Mouse (Mus musculus): Measurements from ENCODE around the gene Tuba1a. TPM values are rescaled to one million over a fixed set of nuclear protein-coding genes. Genes with fewer than 3 reads are reported as not detected.
"Not testable (repeated sequence)": the region's sequence is repeated elsewhere in the genome, so short reads cannot be mapped to it uniquely, and the experiment has no call there.

The Tuba1a gene
- polyA plus RNA-seq, 1 experiment from 2014 or later, result 9,547 TPM

DNA sequence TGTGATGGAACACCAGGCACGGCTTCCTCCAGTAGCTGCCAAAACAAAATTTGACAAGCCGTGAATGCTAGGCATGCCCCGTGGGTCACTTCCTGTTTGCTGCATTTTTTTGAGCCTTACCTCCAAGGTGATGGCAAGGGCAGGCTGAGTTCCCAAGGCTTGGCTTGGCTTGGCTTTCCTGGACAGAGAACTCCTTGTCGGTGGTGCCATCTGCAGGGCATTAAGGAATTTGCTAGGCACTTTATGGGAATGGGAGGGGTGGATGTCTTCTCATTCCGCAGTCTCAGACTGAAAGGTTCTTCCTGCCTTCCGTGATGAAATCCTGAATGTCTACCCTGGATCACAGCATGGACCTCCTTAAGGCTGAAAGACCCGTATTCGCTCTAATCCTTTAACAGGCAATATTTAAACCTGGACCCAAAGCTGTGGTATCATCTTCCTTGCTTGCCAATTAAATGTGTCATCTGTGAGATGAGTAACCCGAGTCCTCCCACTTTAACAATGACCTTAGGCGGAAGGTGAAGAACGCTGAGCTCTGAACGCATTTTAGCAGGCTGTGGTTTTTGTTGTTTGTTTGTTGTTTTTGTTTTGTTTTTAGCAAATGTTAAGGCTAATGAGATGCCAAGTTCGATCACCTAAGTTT, 24.8 kb downstream of the Tuba1a start:
- Histone ChIP-seq H3K36me3 (peaks cover 8% of the 10 kb centered on the region; the same call in 1 of the 2 replicates), H3K9ac (peak overlapping the region; percentile 18; the same call in 1 of the 2 replicates), H3K4me2 (replicated peaks) (no peak overlapping the region), H3K27me3 (no peaks in the 10 kb centered on the region), H3K9me3 (replicated peaks) (no peaks in the 10 kb centered on the region), H3K4me1 (peaks cover 11% of the 10 kb centered on the region), H3K27ac (0 out of 2 replicates have a peak overlapping the region, but pooled peaks have one; percentile 17), H3K4me3 (no peak overlapping the region)
- WGBS, result 16% methylated on average over 13 of the region's 13 CpGs
- ATAC-seq (ENCODE audit: low FRiP score), result 0 out of 2 replicates have a peak, but pooled peaks have one; percentile 58

DNA sequence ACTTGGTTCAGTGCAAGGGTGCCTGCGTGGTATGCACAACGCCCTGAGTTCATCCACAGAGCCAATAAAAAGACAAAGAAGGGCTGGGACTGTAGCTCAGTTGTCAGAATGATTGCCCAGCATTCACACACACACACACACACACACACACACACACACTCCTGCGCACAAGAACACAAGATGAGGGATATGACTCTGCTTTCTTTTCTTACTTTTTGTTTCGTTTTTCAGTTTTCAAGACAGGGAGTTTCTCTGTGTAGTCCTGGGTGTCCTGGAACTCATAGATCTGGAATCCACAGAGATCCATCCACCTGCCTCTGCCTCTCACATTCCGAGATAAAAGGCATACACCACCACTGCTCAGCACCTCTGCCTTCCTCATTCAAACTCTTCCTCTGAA, 25.9 kb downstream of the Tuba1a start:
- no peak for ATAC-seq (ENCODE audit: low FRiP score)
- peaks cover 7% of the 10 kb centered on the region; the same call in 1 of the 2 replicates for H3K4me1 ChIP-seq
- peaks cover 8% of the 10 kb centered on the region; the same call in 1 of the 2 replicates for H3K36me3 ChIP-seq
- WGBS, result 84% methylated on average over 5 of the region's 5 CpGs
- no peaks in the 10 kb centered on the region for H3K27me3 ChIP-seq
- H3K9me3 ChIP-seq (replicated peaks), result no peaks in the 10 kb centered on the region
- no peak overlapping the region for H3K4me3 ChIP-seq
- no peak overlapping the region for H3K27ac ChIP-seq
- no peak overlapping the region for H3K9ac ChIP-seq
- H3K4me2 ChIP-seq (replicated peaks), result no peak overlapping the region

DNA sequence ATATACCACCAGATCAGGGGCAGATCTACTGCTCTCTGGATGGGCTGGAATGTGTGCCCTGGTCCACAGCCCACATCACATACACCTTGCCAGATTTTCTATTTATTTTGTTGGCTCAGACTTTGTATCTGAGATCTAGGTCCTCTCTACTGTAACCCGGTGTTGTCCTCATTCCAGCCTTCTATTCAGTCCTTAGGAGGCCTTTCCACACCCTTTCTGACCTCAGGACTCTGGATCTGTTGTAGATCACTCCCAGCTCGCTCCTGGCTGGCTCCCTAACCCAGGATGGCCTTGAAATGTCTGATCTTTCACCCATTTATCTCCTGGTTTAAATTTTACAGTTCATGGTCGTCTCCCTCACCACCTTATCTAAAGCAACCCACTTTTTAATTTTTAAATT, 28.8 kb downstream of the Tuba1a start:
- Histone ChIP-seq H3K4me3 (no peak overlapping the region), H3K4me2 (replicated peaks) (no peak overlapping the region), H3K27me3 (no peaks in the 10 kb centered on the region), H3K9me3 (replicated peaks) (no peaks in the 10 kb centered on the region), H3K27ac (no peak overlapping the region), H3K4me1 (peaks cover 4% of the 10 kb centered on the region; the same call in 1 of the 2 replicates), H3K36me3 (no peaks in the 10 kb centered on the region), H3K9ac (no peak overlapping the region)
- no peak for ATAC-seq (ENCODE audit: low FRiP score)
- 76% methylated on average over 3 of the region's 3 CpGs for WGBS

DNA sequence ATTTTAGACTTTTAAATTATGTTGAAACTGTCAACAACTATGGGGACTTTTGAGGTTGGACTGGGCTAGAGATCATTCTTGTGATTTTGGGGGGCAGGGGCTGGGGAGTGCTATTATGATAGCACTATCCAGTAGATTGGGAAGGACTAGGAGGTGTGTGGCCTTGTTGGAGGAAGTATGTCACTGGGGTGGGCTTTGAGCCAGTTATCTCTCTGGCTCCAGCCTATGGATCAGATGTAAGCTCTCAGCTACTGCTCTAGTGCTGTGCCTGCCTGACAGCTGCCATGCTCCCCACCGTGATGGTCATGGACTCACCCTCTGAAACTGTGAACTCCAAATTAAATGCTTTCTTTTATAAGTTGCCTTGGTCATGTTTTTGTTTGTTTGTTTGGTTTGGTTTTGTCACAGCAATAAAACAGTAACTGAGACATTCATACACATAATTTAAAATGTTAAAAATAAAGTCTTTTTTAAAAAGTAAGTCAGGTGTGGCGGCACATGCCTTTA, 30.4 kb downstream of the Tuba1a start:
- no peak overlapping the region for H3K9ac ChIP-seq
- no peak for ATAC-seq (ENCODE audit: low FRiP score)
- H3K27ac ChIP-seq, result no peak overlapping the region
- no peaks in the 10 kb centered on the region for H3K9me3 ChIP-seq (replicated peaks)
- WGBS, result 92% methylated on average over 2 of the region's 2 CpGs
- no peaks in the 10 kb centered on the region for H3K27me3 ChIP-seq
- no peaks in the 10 kb centered on the region for H3K36me3 ChIP-seq
- no peak overlapping the region for H3K4me2 ChIP-seq (replicated peaks)
- H3K4me1 ChIP-seq, result 0 out of 2 replicates have a peak, but pooled peaks cover 5% of the 10 kb centered on the region
- H3K4me3 ChIP-seq, result no peak overlapping the region

DNA sequence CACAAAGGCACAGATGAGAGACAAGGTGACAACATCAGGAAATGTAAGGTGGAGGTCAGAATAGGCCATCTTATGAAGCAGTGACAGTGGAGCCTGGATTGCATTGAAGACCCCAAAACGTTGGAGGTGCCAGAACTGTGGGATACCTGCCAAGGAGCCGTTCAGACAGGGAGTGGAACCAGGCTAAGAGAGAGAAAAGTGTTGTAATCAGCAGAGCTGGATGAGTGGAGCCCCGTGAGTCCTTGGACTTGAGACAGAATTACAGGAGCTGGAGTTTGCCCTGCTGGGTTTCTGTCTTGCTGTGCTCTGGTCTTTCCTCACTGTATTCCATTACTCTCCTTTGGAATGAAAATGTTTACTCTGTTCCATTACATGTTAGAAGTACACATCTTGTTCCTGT, 30.9 kb downstream of the Tuba1a start:
- no peak overlapping the region for H3K9ac ChIP-seq
- H3K4me3 ChIP-seq, result no peak overlapping the region
- H3K9me3 ChIP-seq (replicated peaks), result no peaks in the 10 kb centered on the region
- 0 out of 2 replicates have a peak, but pooled peaks cover 5% of the 10 kb centered on the region for H3K4me1 ChIP-seq
- no peaks in the 10 kb centered on the region for H3K27me3 ChIP-seq
- H3K4me2 ChIP-seq (replicated peaks), result no peak overlapping the region
- no peak overlapping the region for H3K27ac ChIP-seq
- no peak for ATAC-seq (ENCODE audit: low FRiP score)
- H3K36me3 ChIP-seq, result no peaks in the 10 kb centered on the region
- WGBS, result 59% methylated on average over 3 of the region's 3 CpGs

GRCm38 (mm10) chr15:98921510-98921909, 32.0 kb downstream of the Tuba1a start:
- Histone ChIP-seq H3K27me3 (no peaks in the 10 kb centered on the region), H3K4me2 (replicated peaks) (no peak overlapping the region), H3K36me3 (no peaks in the 10 kb centered on the region), H3K4me3 (no peak overlapping the region), H3K9me3 (replicated peaks) (no peaks in the 10 kb centered on the region), H3K27ac (no peak overlapping the region), H3K9ac (no peak overlapping the region), H3K4me1 (peaks cover 9% of the 10 kb centered on the region)
- no peak for ATAC-seq (ENCODE audit: low FRiP score)
- 85% methylated on average over 5 of the region's 5 CpGs for WGBS

GRCm38 (mm10) chr15:98918499-98918895, 35.0 kb downstream of the Tuba1a start:
- peaks cover 27% of the 10 kb centered on the region for H3K4me1 ChIP-seq
- H3K36me3 ChIP-seq, result peaks cover 15% of the 10 kb centered on the region
- not testable (repeated sequence) for H3K27me3 ChIP-seq; ATAC-seq (ENCODE audit: low FRiP score); H3K9me3 ChIP-seq (replicated peaks)
- H3K4me3 ChIP-seq, result peak overlapping the region; percentile 92
- H3K27ac ChIP-seq, result peak overlapping the region; percentile 96
- peak overlapping the region; percentile 84; the same call in 1 of the 2 replicates for H3K9ac ChIP-seq
- peak overlapping the region; percentile 87 for H3K4me2 ChIP-seq (replicated peaks)
- WGBS, result 32% methylated on average over 8 of the region's 8 CpGs

GRCm38 (mm10) chr15:98917538-98918498, 35.7 kb downstream of the Tuba1a start, which contains the start of gene Lmbr1l:
Lmbr1l (minus strand) TSS chr15:98918231.
- H3K9me3 ChIP-seq (replicated peaks), result no peaks in the 10 kb centered on the region
- H3K4me3 ChIP-seq, result peak within 1 kb of the TSS; percentile 92
- peaks cover 22% of the 10 kb centered on the region for H3K36me3 ChIP-seq
- H3K27me3 ChIP-seq, result no peaks in the 10 kb centered on the region
- H3K4me1 ChIP-seq, result peaks cover 27% of the 10 kb centered on the region
- peak; percentile 99 for ATAC-seq (ENCODE audit: low FRiP score)
- H3K27ac ChIP-seq, result peak within 1 kb of the TSS; percentile 96
- peak within 1 kb of the TSS; percentile 84 for H3K9ac ChIP-seq
- WGBS, result under 1% methylated on average over 81 of the region's 82 CpGs
- peak within 1 kb of the TSS; percentile 87 for H3K4me2 ChIP-seq (replicated peaks)

DNA sequence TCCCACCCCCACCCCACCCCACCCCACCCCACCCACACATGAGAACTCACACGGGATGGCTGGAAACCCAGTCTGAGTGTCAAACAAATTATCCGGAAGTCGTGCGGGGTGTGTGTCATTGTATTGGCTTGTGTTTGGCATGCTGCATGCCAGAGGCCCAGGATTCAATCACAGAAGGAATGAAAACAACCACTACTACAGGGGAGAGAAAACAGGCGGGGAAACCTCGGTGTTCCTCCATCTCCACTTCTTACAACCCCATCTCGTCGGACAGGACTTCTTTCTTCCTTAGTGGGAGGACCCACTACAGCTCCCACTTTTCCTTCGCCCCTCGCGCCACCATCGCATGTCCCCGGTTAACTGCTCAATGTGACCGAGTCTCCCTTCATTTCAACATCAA, 36.4 kb downstream of the Tuba1a start:
- Histone ChIP-seq H3K9me3 (replicated peaks) (no peaks in the 10 kb centered on the region), H3K4me1 (peaks cover 27% of the 10 kb centered on the region), H3K27me3 (no peaks in the 10 kb centered on the region), H3K4me2 (replicated peaks) (peak overlapping the region; percentile 87), H3K9ac (peak overlapping the region; percentile 84), H3K27ac (peak overlapping the region; percentile 96), H3K36me3 (peaks cover 29% of the 10 kb centered on the region), H3K4me3 (peak overlapping the region; percentile 92)
- under 1% methylated on average over 14 of the region's 14 CpGs for WGBS
- no peak for ATAC-seq (ENCODE audit: low FRiP score)

GRCm38 (mm10) chr15:98916016-98916415, 37.5 kb downstream of the Tuba1a start:
- WGBS, result 88% methylated on average over 4 of the region's 4 CpGs
- Histone ChIP-seq H3K27ac (no peak overlapping the region), H3K4me3 (peak overlapping the region; percentile 92), H3K27me3 (no peaks in the 10 kb centered on the region), H3K9me3 (replicated peaks) (no peaks in the 10 kb centered on the region), H3K36me3 (peaks cover 40% of the 10 kb centered on the region), H3K4me2 (replicated peaks) (peak overlapping the region; percentile 87), H3K4me1 (peaks cover 27% of the 10 kb centered on the region), H3K9ac (peak overlapping the region; percentile 84)
- no peak for ATAC-seq (ENCODE audit: low FRiP score)

GRCm38 (mm10) chr15:98914903-98915302, 38.6 kb downstream of the Tuba1a start:
- no peak for ATAC-seq (ENCODE audit: low FRiP score)
- 91% methylated on average over 6 of the region's 6 CpGs for WGBS
- Histone ChIP-seq H3K27me3 (no peaks in the 10 kb centered on the region), H3K9me3 (replicated peaks) (no peaks in the 10 kb centered on the region), H3K9ac (no peak overlapping the region), H3K4me3 (no peak overlapping the region), H3K27ac (no peak overlapping the region), H3K4me1 (peaks cover 27% of the 10 kb centered on the region), H3K4me2 (replicated peaks) (no peak overlapping the region), H3K36me3 (peaks cover 51% of the 10 kb centered on the region)

GRCm38 (mm10) chr15:98904692-98905091, 48.8 kb downstream of the Tuba1a start:
- no peaks in the 10 kb centered on the region for H3K4me1 ChIP-seq
- no peak overlapping the region for H3K4me3 ChIP-seq
- ATAC-seq (ENCODE audit: low FRiP score), result no peak
- peaks cover 68% of the 10 kb centered on the region for H3K36me3 ChIP-seq
- peaks cover 10% of the 10 kb centered on the region for H3K27me3 ChIP-seq
- no peak overlapping the region for H3K27ac ChIP-seq
- H3K9me3 ChIP-seq (replicated peaks), result no peaks in the 10 kb centered on the region
- 26% methylated on average over 10 of the region's 10 CpGs for WGBS
- H3K4me2 ChIP-seq (replicated peaks), result no peak overlapping the region
- 0 out of 2 replicates have a peak overlapping the region, but pooled peaks have one; percentile 10 for H3K9ac ChIP-seq
